Mouse (Mus musculus) small intestine, adult 2 months (tissue): ENCODE measurements around the gene Ubqln4.

Experiments used
- CTCF ChIP-seq: fragments of 200-500 bp; IDR thresholded peaks from 2 replicates; pipeline ENCODE4 v1.5.1; 2012; ENCODE audit warnings: low read depth, mild to moderate bottlenecking, control low read depth, inconsistent platforms, low read length, moderate library complexity, mixed read lengths; ENCODE audit not compliant: insufficient replicate concordance, insufficient read length; ENCODE audit errors: extremely low read depth
- POLR2A ChIP-seq: fragments of 200-500 bp; IDR thresholded peaks from 2 replicates; pipeline ENCODE4 v1.6.1; 2012; ENCODE audit warnings: low read depth, mild to moderate bottlenecking, control low read depth, inconsistent platforms, low read length, moderate library complexity

DNA sequence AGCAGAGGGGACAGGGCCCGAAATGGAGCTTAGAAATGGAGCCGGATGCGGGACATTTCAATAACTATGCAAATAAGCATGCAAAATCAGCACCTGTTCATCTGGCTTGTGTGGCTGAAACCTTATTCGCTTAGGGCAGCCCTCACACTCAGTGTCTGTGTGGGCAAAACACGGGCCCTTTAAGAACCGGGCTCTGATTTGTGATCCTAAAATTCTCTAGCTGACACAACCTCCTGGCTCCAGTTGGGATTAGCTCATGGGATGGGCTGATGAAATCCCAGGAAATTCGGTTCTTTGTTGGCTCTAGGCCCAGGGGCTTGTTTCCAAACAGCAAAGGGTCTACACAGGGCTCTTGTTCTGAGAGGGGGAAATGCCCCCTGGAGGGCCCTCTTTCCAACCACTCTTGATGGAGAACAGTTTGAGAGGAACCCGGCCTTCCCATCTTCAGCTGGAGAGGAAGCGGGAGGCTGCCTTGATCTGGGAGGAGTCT, 62.4 kb downstream of the Ubqln4 start:
- TF ChIP-seq CTCF (no peak), POLR2A (no peak)
